Mouse (Mus musculus): ENCODE data around the gene Foxj2.

Foxj2 gene

DNA sequence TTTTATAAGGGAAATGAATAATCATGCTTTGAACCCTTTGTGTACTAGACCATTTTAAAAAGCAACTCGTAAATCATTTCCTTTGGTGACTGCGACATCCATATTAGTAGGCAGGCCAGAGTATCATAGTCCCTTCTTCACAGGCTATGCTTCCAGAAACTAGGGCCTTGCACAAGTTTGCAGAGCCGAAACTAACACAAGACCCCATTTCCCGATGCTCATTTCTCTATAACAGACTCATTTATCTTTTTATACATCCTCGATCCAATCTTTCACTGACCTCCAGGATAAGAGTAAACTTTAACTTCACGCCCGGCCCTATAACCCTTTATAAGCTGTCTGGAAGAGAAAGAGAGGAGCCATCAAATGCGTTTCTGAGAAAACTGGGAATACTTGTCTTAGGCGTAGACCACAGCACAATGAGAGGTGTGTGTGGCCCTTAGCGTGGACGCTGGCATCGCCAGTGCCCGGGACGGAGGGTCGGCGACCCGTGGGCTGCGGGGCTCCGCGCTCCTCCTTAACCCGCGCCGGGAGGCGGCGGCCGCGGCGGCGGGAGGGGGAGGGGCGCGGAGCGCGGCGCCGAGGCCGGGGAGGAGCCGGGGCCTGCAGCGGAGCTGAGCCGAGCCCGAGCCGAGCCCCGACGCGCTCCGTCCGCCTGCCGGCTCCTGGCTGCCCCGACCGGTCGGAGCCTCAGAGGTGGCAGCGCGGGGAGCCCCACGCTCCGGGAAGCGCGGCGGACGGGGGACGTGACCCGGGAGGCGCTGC lies at the start of gene Foxj2:
TSS of gene Foxj2 (plus strand) at position 609 of the 765 bp plus-strand sequence.
- peak; percentile 69 for DNase-seq

DNA sequence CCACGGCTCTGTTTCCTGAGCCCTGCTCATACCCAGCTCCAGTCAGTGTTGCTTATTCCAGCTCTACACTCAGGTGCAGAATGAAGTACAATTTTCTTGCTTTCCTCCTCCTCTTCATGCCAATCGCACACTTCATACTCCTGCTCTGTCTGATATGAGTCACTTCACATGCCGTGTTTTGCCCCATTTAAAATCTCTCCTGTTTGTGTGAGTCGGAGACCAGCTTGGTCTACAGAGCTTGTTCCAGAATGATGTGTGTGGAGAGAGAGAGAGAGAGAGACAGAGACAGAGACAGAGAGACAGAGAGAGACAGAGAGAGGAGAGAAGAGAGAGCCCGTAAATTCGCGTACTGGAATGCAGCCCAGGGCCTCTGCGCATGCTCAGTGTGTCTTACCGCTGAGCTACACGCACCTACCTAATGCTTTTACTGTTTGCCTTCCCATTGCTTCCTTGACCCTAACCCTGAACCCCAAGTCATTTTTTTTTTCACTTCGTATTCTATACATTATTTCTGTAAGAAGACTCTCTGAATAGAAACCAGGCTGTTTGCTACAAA lies 48.9 kb upstream of the Foxj2 start:
- peak; percentile 53 for DNase-seq

DNA sequence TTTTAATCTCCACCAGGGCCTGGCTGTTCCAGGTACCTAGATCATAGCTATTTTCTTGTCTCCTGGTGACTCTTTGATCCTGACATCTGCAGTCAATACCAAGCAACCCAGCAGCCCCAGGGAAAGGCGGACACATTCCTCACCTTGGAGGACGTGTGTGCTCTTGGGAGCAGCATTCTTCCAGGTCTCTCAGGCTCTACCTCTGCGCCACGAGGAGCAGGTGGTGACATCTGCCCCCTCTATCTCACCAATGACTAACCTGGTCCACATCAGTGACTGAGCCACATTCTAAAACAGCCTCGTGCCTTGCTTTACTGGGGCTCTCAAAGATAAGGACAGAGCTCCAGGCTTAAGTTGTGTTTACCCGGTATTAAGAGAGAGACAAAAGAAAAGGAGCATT lies 47.0 kb upstream of the Foxj2 start:
- DNase-seq = no peak

GRCm38 (mm10) chr6:122774345-122774744 lies 45.4 kb upstream of the Foxj2 start:
- DNase-seq = no peak

DNA sequence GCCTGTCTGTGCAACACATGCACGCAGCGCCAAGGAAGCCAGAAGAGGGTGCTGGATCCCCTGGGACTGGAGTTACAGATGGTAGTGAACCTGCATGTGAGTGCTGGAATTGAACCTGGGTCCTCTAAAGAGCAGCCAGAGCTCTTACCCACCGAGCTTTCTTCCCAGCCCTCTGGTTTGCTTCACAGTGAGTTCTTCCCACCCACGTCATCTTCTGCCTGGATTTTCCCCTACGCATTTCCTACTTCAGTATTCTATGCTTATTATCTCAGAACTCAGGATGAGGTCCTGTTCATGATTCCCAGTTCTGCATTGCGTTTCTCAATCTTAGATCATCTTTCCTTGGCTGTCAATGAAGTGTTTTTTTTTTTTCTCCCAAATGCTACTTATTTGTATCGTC lies 43.7 kb upstream of the Foxj2 start:
- DNase-seq = no peak

- DNase-seq = no peak
These were observed 39.8 kb upstream of the Foxj2 start for GRCm38 (mm10) chr6:122779916-122780315.

- DNase-seq = no peak
These were observed 38.5 kb upstream of the Foxj2 start for GRCm38 (mm10) chr6:122781167-122781566.

- peak; percentile 57 for DNase-seq
These were observed 37.5 kb upstream of the Foxj2 start for GRCm38 (mm10) chr6:122782164-122782563.

- DNase-seq = no peak
These were observed 34.8 kb upstream of the Foxj2 start for GRCm38 (mm10) chr6:122784866-122785265.

DNA sequence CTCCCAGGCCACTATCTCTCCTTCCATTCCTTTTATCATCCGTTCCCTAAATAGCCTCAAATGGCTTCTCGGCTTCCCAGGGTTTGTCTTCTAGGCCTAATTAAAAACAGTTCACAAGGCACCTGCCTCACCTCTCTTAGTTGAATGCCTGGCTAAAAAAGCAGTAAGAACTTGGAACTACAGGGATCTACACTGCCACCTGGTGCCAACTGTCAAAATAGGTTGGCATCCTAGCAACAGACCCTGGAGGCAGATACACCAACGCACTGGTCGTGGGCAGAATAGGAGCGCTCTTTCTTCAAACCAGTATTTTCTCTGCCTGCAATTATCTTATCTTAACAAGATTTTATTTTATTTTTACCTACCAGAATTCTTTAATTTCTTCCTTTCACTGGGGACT lies 33.4 kb upstream of the Foxj2 start:
- peak; percentile 81 for DNase-seq

DNA sequence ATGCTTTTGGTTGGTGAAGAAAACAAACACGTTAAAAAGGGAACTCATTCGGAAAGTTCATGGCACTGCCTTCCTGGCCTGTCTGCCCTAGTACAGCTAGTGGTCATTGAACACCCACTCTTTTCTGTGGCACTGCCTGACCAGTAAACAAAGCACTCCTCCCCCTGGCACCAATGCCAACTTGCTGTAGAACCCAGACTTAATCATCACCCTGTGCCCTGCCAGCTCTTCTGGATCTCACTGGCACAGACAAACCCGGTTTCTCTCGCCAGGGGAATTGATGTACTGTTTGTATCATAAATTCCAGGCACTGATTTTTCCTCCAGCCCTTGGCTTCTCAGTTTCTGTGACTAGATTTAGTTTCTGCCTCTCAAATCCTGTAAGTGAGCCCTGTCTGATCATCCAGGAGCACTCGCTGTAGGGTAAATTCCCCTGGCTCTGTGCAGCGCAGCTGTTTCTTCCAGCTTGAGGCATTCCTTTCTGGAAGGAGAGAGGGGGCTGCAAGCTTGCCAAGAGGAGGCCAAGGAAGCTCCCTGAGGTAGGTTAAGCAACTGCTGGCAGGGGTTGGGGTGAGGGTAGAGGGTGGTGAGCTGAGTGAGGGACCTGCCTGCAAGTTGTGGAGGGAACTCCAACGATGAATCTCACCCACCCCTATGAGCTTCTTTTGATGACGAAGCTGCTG lies 24.3 kb upstream of the Foxj2 start:
- no peak for DNase-seq

DNA sequence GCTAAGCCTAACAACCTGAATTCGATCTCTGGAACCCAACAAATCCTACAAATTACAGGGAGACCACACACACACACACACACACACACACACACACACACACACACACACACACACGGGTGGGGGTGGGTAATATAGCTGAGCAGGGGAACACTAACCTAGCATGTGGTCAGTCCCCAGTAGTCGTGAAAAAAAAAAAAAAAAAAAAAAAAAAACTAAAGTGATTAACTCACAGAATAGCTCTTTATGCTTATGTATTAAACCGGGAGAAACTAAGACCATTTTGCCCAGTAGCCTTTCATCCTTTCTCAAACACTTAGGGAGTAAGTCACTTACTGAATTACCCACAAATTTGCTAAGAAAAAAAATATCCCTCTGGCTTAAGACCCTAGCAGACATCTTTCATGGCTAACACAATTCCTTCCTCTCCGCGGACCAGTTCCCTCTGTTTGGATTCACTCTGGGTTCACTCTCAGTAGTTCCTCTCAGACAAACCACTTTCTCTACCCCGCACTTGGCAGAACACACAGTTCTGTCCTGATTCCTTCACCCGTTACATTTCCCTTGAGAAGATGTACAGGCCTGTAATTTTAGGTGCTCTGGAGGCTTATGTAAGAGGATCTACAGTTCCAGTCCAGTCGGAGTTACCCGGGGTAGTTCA lies 18.9 kb upstream of the Foxj2 start:
- DNase-seq = no peak

- peak; percentile 73 for DNase-seq
These were observed 18.4 kb upstream of the Foxj2 start, which contains the start of gene Slc2a3 for GRCm38 (mm10) chr6:122801301-122801800. Gene Slc2a3 (minus strand): TSS chr6:122801640.

- peak; percentile 59 for DNase-seq
These were observed 17.8 kb upstream of the Foxj2 start for GRCm38 (mm10) chr6:122801801-122802514.

DNA sequence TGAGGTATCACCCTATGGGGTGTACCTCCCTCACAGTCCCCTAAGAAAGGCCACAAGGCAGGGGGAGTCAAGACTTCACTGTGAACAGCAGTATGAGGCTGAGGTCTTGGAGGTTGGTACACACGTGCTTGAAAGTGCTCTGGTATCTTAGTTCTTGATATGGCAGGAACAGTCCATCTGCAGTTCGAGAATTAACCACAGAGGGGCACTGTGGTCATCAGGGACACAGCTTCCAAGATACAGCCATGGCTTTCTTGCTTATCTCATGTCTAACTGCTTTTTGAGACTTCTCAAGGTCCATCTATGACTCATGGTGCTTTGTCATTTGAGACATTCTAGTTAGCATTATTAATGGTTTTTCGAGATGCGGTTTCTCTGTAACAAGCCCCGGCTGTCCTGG lies 15.3 kb upstream of the Foxj2 start:
- peak; percentile 78 for DNase-seq

DNA sequence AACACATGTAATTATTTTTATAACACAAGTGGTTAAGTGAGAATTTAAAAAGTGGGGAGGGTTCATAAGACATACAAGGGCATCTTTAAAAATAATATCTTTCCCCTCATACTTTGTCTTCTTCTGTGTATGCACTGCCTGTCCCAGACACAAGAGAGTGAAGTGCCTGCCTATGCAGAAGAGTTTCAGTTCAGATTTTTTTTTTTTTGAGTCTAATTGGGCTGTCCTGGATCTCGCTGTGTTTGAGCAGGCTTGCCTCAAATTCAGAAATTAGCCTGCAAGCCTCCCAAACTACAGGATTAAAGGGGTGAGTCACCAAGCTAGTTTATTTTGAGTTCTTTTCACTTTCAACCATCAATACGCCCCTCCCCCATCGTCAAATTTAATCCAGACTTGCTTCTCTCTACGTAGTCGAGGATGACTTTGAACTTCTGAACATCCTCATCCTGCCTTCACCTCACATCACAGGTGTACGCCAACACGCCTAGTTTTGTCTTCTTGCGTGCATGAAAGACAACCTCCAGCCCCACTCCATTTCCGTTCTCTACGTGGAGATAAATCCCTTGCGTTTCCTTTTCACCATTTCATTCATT lies 9.6 kb upstream of the Foxj2 start:
- no peak for DNase-seq

- peak; percentile 95 for DNase-seq
These were observed 9.0 kb upstream of the Foxj2 start for GRCm38 (mm10) chr6:122810615-122811279.

- peak; percentile 94 for DNase-seq
These were observed 8.4 kb upstream of the Foxj2 start for GRCm38 (mm10) chr6:122811280-122811652.

GRCm38 (mm10) chr6:122811771-122812600 lies 7.7 kb upstream of the Foxj2 start:
- DNase-seq = peak; percentile 53

- DNase-seq = no peak
These were observed 7.0 kb upstream of the Foxj2 start for GRCm38 (mm10) chr6:122812716-122813115.

DNA sequence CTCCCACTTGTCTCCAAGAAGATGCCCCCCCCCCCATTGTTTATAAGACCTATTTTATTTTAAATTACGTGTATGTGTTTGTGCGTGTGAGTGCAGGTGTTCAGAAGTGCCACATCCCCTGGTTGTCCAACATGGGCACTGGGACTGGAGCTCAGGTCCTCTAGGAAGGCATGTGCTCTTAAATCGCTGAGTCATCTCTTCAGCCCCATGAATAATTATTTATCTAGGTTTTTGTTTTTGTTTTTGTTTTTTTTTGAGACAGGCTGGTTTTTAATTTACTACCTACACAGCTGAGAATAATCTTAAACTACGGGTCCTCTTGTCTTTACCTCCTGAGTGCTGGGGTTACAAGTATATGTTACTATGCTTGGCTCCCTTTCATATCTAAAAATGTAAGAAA lies 6.1 kb upstream of the Foxj2 start:
- no peak for DNase-seq
